Comparison of ENCODE assay signal across 13 mouse cellular contexts in genomic region chr12:113069389-113069788, GRCm38 (mm10). TPM values are rescaled to one million over a fixed set of nuclear protein-coding genes. Genes with fewer than 3 reads are reported as not detected.
DNase-seq lines count a peak whose midpoint lies in the region.
"Had no signal": no experiment of that assay in that cellular context is flagged by ENCODE, and none has a peak within 500 bp of the region (broad histone marks: within the 10 kb centered on the region; RNA-seq: fewer than 3 reads in every experiment).

No protein-coding gene starts in this region.

- intact Hi-C loops in heart, postnatal 36 days (cut with DNase I): no loop called here

- peak; percentile 91 for DNase-seq in heart, adult 11 months
- DNase-seq in heart, postnatal 36 days: no peak
- DNase-seq: adrenal gland, adult 2 months; adrenal gland, adult 8-10 months; adrenal gland, postnatal 10 days; adrenal gland, postnatal 14 days; adrenal gland, postnatal 25 days; adrenal gland, postnatal 36 days; B cell, adult 2 months; cerebellum, adult 11 months; cerebellum, adult 11-12 months; cerebellum, adult 18-20 months; cerebellum, adult 2 months had no signal

RNA-seq across cellular contexts. Expression of gene Tex22, which starts 4.9 kb away (rescaled TPM):
- total RNA-seq in heart, postnatal 36 days (2021): not detected
- total RNA-seq: adrenal gland, postnatal 10 days had no signal

RNA-seq across cellular contexts. Expression of gene Mta1, which starts 28.7 kb away (rescaled TPM):
- total RNA-seq in heart, postnatal 36 days (2021): 10 to 100 TPM; 48.7 to 56.4 TPM

RNA-seq across cellular contexts. Expression of gene Pacs2, which starts 55.1 kb away (rescaled TPM):
- total RNA-seq in heart, postnatal 36 days (2021): 10 to 100 TPM; 32.5 to 38.9 TPM
